Mouse (Mus musculus): ENCODE results near the gene Slc34a3.

- TF ChIP-seq EP300 (IDR thresholded peaks at IDR 0.05; ENCODE audit: low read depth in 1 of 2, low read length in 2 of 2), result peak; percentile 32 to 39
- no peak for TF ChIP-seq TBP (IDR thresholded peaks at IDR 0.05; ENCODE audit: low read depth, low read length)
Observed at GRCm38 (mm10) chr2:25203631-25204214, 30.4 kb downstream of the Slc34a3 start.
